Mouse (Mus musculus): ENCODE measurements at regions not wholly inside any gene's neighbourhood (a gene's known extent, or its start where the extent isn't known, plus 50 kb on each side); places are given as distances from the start of the nearest gene placed in this dataset.

GRCm38 (mm10) chr3:9341244-9341643, 268.6 kb downstream of the Zfp704 start:
- DNase-seq (ENCODE audit: low spot score) (no peak), ATAC-seq (ENCODE audit: insufficient number of reproducible peaks, low FRiP score, low TSS enrichment, low read depth) (no peak)
- 41% methylated on average over 4 of the region's 4 CpGs for WGBS
- H3K4me3 ChIP-seq (ENCODE audit: low read depth, low read length) = no peak overlapping the region
- peaks cover 2% of the 10 kb centered on the region; the same call in 1 of the 2 replicates for H3K4me1 ChIP-seq (ENCODE audit: control insufficient read depth, insufficient read depth, low read length)
- H3K9ac ChIP-seq (ENCODE audit: low read length) = no peak overlapping the region
- no peaks in the 10 kb centered on the region for H3K36me3 ChIP-seq (ENCODE audit: control insufficient read depth, insufficient read depth, low read length)
- peak overlapping the region; percentile 55; the same call in 1 of the 2 replicates for H3K4me2 ChIP-seq (ENCODE audit: low read depth, severe bottlenecking)
- no peaks in the 10 kb centered on the region for H3K9me3 ChIP-seq (ENCODE audit: control insufficient read depth, low read length)
- peaks cover 3% of the 10 kb centered on the region; the same call in 1 of the 2 replicates for H3K27me3 ChIP-seq (ENCODE audit: control insufficient read depth, insufficient read depth, low read length)
- H3K27ac ChIP-seq (replicated peaks; ENCODE audit: low read depth, low read length) = no peak overlapping the region

GRCm38 (mm10) chr3:9340788-9341187, 269.1 kb downstream of the Zfp704 start:
- Histone ChIP-seq H3K9ac (ENCODE audit: low read length) (peak overlapping the region; percentile 31; the same call in 1 of the 2 replicates), H3K9me3 (ENCODE audit: control insufficient read depth, low read length) (no peaks in the 10 kb centered on the region), H3K4me3 (ENCODE audit: low read depth, low read length) (peak overlapping the region; percentile 20), H3K27ac (replicated peaks; ENCODE audit: low read depth, low read length) (no peak overlapping the region), H3K4me1 (ENCODE audit: control insufficient read depth, insufficient read depth, low read length) (peaks cover 2% of the 10 kb centered on the region; the same call in 1 of the 2 replicates), H3K4me2 (ENCODE audit: low read depth, severe bottlenecking) (peak overlapping the region; percentile 55), H3K27me3 (ENCODE audit: control insufficient read depth, insufficient read depth, low read length) (peaks cover 3% of the 10 kb centered on the region; the same call in 1 of the 2 replicates), H3K36me3 (ENCODE audit: control insufficient read depth, insufficient read depth, low read length) (no peaks in the 10 kb centered on the region)
- WGBS = 2% methylated on average over 15 of the region's 15 CpGs
- peak; percentile 66; the same call in 1 of the 2 replicates for ATAC-seq (ENCODE audit: insufficient number of reproducible peaks, low FRiP score, low TSS enrichment, low read depth)
- DNase-seq (ENCODE audit: low spot score) = peak; percentile 71

GRCm38 (mm10) chr3:9340344-9340743, 269.5 kb downstream of the Zfp704 start:
- peak overlapping the region; percentile 20; the same call in 1 of the 2 replicates for H3K4me3 ChIP-seq (ENCODE audit: low read depth, low read length)
- H3K36me3 ChIP-seq (ENCODE audit: control insufficient read depth, insufficient read depth, low read length) = no peaks in the 10 kb centered on the region
- WGBS = 30% methylated on average over 4 of the region's 4 CpGs
- H3K9ac ChIP-seq (ENCODE audit: low read length) = no peak overlapping the region; the same call in 1 of the 2 replicates
- H3K4me2 ChIP-seq (ENCODE audit: low read depth, severe bottlenecking) = peak overlapping the region; percentile 55
- no peaks in the 10 kb centered on the region for H3K9me3 ChIP-seq (ENCODE audit: control insufficient read depth, low read length)
- H3K27ac ChIP-seq (replicated peaks; ENCODE audit: low read depth, low read length) = no peak overlapping the region
- no peak for DNase-seq (ENCODE audit: low spot score)
- H3K4me1 ChIP-seq (ENCODE audit: control insufficient read depth, insufficient read depth, low read length) = peaks cover 2% of the 10 kb centered on the region; the same call in 1 of the 2 replicates
- peaks cover 1% of the 10 kb centered on the region; the same call in 1 of the 2 replicates for H3K27me3 ChIP-seq (ENCODE audit: control insufficient read depth, insufficient read depth, low read length)
- ATAC-seq (ENCODE audit: insufficient number of reproducible peaks, low FRiP score, low TSS enrichment, low read depth) = no peak

GRCm38 (mm10) chr3:9339669-9340068, 270.2 kb downstream of the Zfp704 start:
- H3K4me2 ChIP-seq (ENCODE audit: low read depth, severe bottlenecking) = no peak overlapping the region
- no peak overlapping the region for H3K9ac ChIP-seq (ENCODE audit: low read length)
- H3K27me3 ChIP-seq (ENCODE audit: control insufficient read depth, insufficient read depth, low read length) = no peaks in the 10 kb centered on the region
- DNase-seq (ENCODE audit: low spot score) (no peak), ATAC-seq (ENCODE audit: insufficient number of reproducible peaks, low FRiP score, low TSS enrichment, low read depth) (no peak)
- H3K36me3 ChIP-seq (ENCODE audit: control insufficient read depth, insufficient read depth, low read length) = no peaks in the 10 kb centered on the region
- H3K27ac ChIP-seq (replicated peaks; ENCODE audit: low read depth, low read length) = no peak overlapping the region
- peaks cover 2% of the 10 kb centered on the region; the same call in 1 of the 2 replicates for H3K4me1 ChIP-seq (ENCODE audit: control insufficient read depth, insufficient read depth, low read length)
- H3K9me3 ChIP-seq (ENCODE audit: control insufficient read depth, low read length) = no peaks in the 10 kb centered on the region
- WGBS = 90% methylated on average over 4 of the region's 4 CpGs
- no peak overlapping the region for H3K4me3 ChIP-seq (ENCODE audit: low read depth, low read length)

- Histone ChIP-seq H3K36me3 (ENCODE audit: control insufficient read depth, insufficient read depth, low read length) (no peaks in the 10 kb centered on the region), H3K9me3 (ENCODE audit: control insufficient read depth, low read length) (no peaks in the 10 kb centered on the region), H3K4me2 (ENCODE audit: low read depth, severe bottlenecking) (no peak overlapping the region), H3K4me3 (ENCODE audit: low read depth, low read length) (no peak overlapping the region), H3K27me3 (ENCODE audit: control insufficient read depth, insufficient read depth, low read length) (no peaks in the 10 kb centered on the region), H3K27ac (replicated peaks; ENCODE audit: low read depth, low read length) (no peak overlapping the region), H3K4me1 (ENCODE audit: control insufficient read depth, insufficient read depth, low read length) (0 out of 2 replicates have a peak, but pooled peaks cover 3% of the 10 kb centered on the region), H3K9ac (ENCODE audit: low read length) (no peak overlapping the region)
- DNase-seq (ENCODE audit: low spot score) (no peak), ATAC-seq (ENCODE audit: insufficient number of reproducible peaks, low FRiP score, low TSS enrichment, low read depth) (no peak)
- WGBS = 45% methylated on average over 4 of the region's 4 CpGs
These were observed 274.3 kb downstream of the Zfp704 start for GRCm38 (mm10) chr3:9335580-9335979.

Measured in limb, embryonic 11.5 days (tissue).